Mouse (Mus musculus) CH12.LX (cell line): ENCODE measurements around the gene Nos1.

Source experiments
- CTCF ChIP-seq, 2 experiments: IDR thresholded peaks in 1 of 2; conservative IDR thresholded peaks in 1 of 2; 2 replicates each; pipeline ENCODE4 v1.5.1; 2011 to 2012; ENCODE audit warnings: low read depth in 2 of 2, low read length in 2 of 2, improper control_type of control experiment in 1 of 2, inconsistent platforms in 1 of 2, mild to moderate bottlenecking in 1 of 2, moderate library complexity in 1 of 2
- EP300 ChIP-seq: IDR thresholded peaks from 2 replicates; pipeline ENCODE4 v1.6.1; 2011; ENCODE audit warnings: low read length, improper control_type of control experiment
- KAT2A ChIP-seq: IDR thresholded peaks from 2 replicates; pipeline ENCODE4 v1.6.1; 2012; ENCODE audit warnings: low read length, improper control_type of control experiment, inconsistent platforms; ENCODE audit not compliant: insufficient replicate concordance
- MAZ ChIP-seq: IDR thresholded peaks from 2 replicates; pipeline ENCODE4 v1.6.1; 2012; ENCODE audit warnings: low read depth, mild to moderate bottlenecking, inconsistent platforms, low read length, improper control_type of control experiment, moderate library complexity
- NELFE ChIP-seq: IDR thresholded peaks from 2 replicates; pipeline ENCODE4 v1.6.1; 2011; ENCODE audit warnings: low read depth, low read length, improper control_type of control experiment
- ZC3H11A ChIP-seq: IDR thresholded peaks from 2 replicates; pipeline ENCODE4 v1.6.1; 2012; ENCODE audit warnings: low read depth, mild to moderate bottlenecking, inconsistent platforms, low read length, improper control_type of control experiment

DNA sequence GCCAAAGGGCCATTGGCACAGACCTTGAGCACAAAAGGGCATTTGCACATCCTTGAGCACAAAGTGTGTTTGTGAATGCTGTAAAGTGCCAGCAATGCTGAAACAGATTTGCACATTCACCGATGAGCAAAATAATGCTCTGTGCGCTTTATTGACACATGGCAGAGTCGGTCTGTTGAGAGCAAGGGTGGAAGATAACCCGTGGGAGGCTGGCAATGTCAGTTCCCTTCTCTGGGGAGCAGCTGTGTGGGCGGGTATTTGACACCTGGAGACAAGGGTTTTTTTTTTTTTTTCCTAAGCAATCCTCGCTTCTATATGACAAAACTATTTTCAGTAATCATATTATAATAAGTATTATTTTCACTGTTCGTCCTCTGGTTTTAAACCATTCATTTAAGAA lies 22.7 kb downstream of the Nos1 start:
- 0 out of 2 replicates have a peak, but pooled peaks have one; percentile 8 for TF ChIP-seq EP300
- TF ChIP-seq CTCF (conservative IDR thresholded peaks at IDR 0.05 in 1 of 2, IDR thresholded peaks at IDR 0.05 in 1 of 2; ENCODE audit: low read depth in 2 of 2, low read length in 2 of 2) = no peak
- TF ChIP-seq MAZ = no peak
- no peak for TF ChIP-seq NELFE
- no peak for TF ChIP-seq ZC3H11A
- no peak for TF ChIP-seq KAT2A
